Mouse (Mus musculus) MN1 (cell line): Measurements from ENCODE around the gene Fut8.

Experiments used
- DNase-seq: peaks from one replicate; pipeline ENCODE4 v3.0.0-alpha.2; 2016; ENCODE audit warnings: low spot score

Gene Fut8

GRCm38 (mm10) chr12:77305502-77305901 lies 67.6 kb downstream of the Fut8 start:
- no peak for DNase-seq

GRCm38 (mm10) chr12:77306759-77307314 lies 68.9 kb downstream of the Fut8 start:
- no peak for DNase-seq

GRCm38 (mm10) chr12:77309507-77309906 lies 71.6 kb downstream of the Fut8 start:
- DNase-seq = no peak

GRCm38 (mm10) chr12:77313502-77313901 lies 75.6 kb downstream of the Fut8 start:
- DNase-seq = no peak

GRCm38 (mm10) chr12:77324142-77324541 lies 86.2 kb downstream of the Fut8 start:
- no peak for DNase-seq

- no peak for DNase-seq
Observed at GRCm38 (mm10) chr12:77346521-77346920, 108.6 kb downstream of the Fut8 start.

- no peak for DNase-seq
Observed at GRCm38 (mm10) chr12:77349543-77349942, 111.6 kb downstream of the Fut8 start.

GRCm38 (mm10) chr12:77415720-77416119 lies 177.8 kb downstream of the Fut8 start:
- DNase-seq = no peak

- no peak for DNase-seq
Observed at GRCm38 (mm10) chr12:77421667-77422393, 183.9 kb downstream of the Fut8 start.

- DNase-seq = no peak
Observed at GRCm38 (mm10) chr12:77426093-77426492, 188.2 kb downstream of the Fut8 start.

- DNase-seq = no peak
Observed at GRCm38 (mm10) chr12:77428165-77428564, 190.2 kb downstream of the Fut8 start.

- DNase-seq = no peak
Observed at GRCm38 (mm10) chr12:77429381-77429780, 191.5 kb downstream of the Fut8 start.

GRCm38 (mm10) chr12:77436733-77437132 lies 198.8 kb downstream of the Fut8 start:
- DNase-seq = no peak

- no peak for DNase-seq
Observed at GRCm38 (mm10) chr12:77450816-77451215, 212.9 kb downstream of the Fut8 start.

- DNase-seq = no peak
Observed at GRCm38 (mm10) chr12:77466178-77466577, 228.3 kb downstream of the Fut8 start.

- DNase-seq = no peak
Observed at GRCm38 (mm10) chr12:77479931-77480330, 242.0 kb downstream of the Fut8 start.

GRCm38 (mm10) chr12:77481153-77481552 lies 243.2 kb downstream of the Fut8 start:
- DNase-seq = no peak

- DNase-seq = no peak
Observed at GRCm38 (mm10) chr12:77481799-77482198, 243.9 kb downstream of the Fut8 start.

GRCm38 (mm10) chr12:77483180-77483855 lies 245.4 kb downstream of the Fut8 start:
- no peak for DNase-seq

GRCm38 (mm10) chr12:77484761-77485160 lies 246.8 kb downstream of the Fut8 start:
- no peak for DNase-seq

GRCm38 (mm10) chr12:77491478-77491877 lies 253.6 kb downstream of the Fut8 start:
- no peak for DNase-seq

- no peak for DNase-seq
Observed at GRCm38 (mm10) chr12:77495781-77496180, 257.9 kb downstream of the Fut8 start.

GRCm38 (mm10) chr12:77498153-77498552 lies 260.2 kb downstream of the Fut8 start:
- no peak for DNase-seq
